Mouse (Mus musculus): ENCODE results near the gene Foxp1.

Foxp1 gene

DNA sequence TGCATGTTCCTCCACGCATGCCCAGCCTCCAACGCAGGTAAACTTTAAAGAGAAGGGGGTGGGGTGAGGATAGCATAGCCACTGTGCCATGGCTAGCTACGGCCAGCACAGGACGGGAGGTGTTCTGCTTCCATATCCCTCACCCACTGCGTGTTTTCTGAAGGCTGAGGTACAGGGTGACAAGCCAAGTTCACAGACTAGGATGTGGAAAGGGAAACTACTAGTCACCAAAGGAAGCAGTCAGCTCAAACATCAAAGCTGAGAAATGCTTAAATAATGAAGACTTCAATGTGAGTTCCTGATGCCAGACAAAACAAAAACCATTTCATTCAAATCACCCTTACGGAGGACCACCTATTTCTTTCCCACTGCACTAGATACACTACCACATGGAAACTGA is 357.8 kb downstream of the Foxp1 start:
- DNase-seq, result no peak

DNA sequence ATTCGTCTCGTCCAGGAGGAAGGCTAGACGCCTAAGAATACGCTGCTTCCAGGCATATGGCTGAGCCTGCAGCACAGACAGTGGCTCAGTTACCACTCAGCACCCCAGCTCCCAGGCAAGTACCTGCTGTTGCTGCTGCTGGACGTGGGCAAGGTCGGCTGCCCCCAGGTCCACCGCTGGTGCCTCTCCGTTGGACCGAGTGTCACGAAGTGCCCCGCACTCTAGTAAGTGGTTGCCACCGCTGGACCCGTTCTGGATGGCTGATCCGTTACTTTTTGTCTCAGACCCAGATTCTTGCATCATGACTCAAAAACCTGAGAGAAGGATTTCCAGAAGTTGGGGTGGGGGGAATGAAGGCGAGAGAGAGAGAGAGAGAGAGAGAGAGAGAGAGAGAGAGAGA is 359.8 kb downstream of the Foxp1 start:
- DNase-seq, result no peak

DNA sequence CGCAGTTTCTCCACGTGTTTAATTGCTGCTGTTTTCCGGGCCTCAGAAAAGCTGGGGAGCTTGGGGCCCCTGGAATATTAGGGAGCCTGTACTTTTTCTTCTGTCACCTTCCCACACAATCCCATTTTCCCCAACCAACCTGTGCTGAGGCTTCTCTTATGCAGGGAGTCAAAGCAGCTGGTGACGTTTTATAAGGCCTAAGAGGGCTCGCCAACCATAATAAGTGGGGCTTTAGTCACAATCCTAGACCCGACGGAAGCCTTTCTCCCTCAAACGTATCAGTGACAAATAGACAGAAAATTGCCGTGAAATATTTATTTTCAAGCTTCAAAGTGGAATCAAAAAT is 362.2 kb downstream of the Foxp1 start:
- DNase-seq, result no peak

DNA sequence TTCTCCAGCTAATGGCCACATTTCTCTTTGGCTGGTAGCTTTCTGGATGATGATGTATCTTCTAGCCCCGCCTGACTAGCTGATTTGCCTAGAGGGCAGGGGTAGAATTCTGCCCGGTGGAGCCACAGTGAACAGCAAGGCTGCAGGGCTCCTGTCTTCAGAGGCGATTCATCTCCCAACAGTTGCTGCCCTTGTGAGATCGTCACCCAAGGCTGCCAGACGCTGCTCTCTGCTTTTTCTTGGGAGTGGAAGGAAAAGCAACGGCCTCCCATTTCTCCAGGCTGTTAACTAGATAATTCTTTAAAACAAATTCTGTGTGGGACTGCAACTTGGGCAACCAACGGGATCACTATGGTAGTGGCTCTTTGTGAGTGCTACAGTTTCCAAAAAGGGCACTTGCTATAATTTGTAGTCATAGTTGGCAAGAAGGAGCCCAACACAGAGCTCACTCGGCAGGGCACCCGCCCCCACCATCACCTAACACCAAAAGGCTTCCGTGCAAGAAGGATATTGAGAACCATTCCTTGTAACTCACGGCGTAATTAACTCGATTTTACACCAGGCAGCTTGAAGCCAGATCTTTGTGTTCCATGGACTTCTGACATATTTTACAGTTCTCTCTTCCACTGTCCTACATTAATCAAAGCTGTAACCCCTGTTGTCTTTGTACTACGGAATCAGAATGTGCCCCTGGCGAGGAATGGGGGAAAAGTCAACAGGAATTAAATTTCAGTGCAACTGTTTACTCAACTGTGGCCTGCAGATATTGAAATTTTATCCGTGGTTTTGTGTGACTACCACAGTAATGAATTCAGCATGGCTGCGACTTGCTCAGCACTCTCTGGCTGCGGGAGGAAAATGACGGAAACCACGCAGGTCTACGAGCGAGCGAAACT is 362.8 kb downstream of the Foxp1 start:
- DNase-seq, result no peak

DNA sequence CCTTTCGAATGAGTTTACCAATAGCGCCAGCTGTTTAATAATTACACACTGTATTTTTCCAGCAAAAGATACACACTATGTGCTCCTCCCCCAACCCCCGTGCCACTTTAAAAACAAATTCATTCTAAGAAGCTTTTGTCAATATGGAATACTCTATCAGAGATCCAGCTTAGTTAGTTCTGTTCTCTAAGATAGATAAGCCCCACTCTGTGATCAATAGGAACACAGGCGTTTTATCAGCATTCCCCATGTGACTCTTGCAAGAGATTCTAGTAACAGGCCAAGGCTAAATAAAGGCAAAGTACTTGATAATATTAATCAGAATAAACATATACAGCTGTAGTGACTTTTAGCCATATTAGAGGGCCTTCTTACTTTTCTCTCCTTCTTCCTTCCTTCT is 368.8 kb downstream of the Foxp1 start:
- DNase-seq, result no peak

DNA sequence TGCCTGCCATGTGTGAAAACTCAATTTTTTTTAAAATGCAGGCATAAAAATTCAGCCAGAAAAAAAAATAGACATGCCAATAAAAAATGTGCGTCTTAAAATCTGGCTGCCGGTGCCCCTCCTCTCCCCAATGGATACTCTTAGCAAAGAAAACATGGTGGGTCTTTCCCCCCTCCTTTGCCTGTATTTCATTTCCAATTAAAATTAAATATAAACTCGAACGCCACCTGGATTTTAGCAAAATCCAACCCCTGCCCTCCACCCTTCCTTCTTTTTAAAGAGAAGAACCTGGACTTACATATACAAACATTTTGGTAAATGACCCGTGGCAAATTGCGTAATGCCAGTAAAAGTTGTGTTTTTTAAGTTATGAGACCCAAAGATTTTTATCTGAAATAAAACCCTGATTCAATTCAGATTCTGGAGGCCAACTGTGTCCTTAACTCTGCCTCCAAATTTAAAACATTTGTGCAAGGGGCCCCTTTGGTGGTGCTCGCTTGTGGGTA is 376.1 kb downstream of the Foxp1 start:
- no peak for DNase-seq

DNA sequence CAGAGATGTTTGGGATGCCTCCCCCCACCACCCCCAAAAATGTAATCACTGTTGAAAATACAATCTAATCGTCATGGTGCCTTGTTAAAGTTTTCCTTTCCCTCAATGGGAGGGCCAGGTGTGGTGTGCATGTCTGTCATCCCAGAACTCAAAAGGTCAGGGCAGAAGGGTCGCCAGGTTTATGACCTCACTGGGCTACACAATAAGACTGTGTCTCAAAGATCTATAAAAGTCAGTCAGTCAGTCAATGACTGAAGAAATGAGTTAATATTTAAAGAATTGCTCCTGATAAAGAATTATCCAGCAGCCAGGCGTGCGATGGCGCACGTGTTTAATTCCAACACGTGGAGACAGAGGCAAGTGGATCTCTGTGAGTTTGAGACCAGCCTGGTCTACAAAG is 377.5 kb downstream of the Foxp1 start:
- DNase-seq, result no peak

DNA sequence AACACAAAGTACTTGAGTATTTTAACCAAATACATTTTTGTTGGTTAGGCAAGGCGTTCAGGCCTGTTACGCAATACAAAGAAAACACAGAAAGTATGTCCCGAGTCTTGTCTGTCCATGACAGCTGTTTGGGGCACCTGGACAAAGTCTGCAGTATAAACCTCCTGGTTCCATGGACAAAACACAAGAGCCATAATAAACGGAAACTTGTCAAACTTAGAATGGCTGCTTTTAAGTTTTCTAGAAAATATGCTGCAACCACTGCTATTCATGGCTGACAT is 378.8 kb downstream of the Foxp1 start:
- DNase-seq, result no peak

DNA sequence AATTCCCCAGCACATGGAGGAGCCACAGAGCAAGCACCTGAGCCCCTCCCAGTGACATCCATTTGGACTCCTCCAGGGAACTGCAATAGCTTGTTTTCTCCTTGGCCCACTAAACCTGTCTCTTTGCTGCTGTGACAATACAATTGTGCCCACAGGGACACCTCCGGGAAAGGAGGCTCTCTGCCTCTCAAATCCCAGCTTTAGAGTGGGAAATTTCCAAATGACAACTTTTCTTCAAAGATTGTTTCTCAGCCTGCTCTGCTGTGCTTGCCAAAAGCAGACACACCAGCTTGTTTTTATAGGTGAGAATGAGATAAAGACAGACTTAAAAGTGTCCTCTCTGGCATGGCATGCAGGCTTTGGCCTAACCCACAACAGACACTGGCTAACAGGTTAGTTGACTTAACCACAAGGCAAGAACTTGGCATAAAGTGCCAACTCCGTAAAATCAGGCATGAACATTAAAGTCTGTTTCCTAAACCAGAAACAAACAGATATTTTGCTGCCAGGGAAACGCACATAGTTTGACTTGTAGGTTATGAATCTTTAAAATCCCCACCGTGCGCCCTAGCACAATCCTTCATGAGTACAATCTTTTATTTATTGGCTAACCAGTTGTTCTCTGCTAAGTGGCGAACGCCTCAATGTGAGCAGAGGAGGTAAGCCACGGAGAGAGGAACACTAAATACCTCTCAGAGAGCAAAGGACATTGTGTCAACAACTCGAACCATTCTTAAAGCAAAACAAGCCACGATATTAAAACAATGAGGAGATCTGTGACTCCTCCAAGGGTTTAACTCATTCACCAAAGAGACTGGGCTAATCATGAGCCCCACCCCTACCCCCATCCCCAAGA is 379.4 kb downstream of the Foxp1 start:
- DNase-seq, result no peak

DNA sequence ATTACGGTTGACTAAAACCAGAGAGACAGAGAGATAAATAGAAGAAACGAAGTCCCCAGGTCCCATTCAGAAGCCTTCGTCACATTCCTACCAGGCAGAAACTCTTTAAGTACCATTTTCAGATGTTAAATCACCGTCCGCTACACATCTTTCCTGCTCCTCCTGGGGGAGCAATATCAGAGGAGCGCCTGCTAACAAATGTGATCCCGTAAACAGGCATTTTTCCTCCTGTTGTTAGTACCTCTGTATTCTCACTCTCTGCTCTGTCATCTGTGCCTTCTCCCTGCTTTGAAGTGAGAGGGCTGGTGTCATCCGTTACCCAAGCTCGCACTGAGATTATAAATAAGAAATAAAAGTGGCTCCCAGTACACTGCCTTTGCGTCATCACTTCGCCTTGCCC is 384.5 kb downstream of the Foxp1 start:
- DNase-seq, result no peak

DNA sequence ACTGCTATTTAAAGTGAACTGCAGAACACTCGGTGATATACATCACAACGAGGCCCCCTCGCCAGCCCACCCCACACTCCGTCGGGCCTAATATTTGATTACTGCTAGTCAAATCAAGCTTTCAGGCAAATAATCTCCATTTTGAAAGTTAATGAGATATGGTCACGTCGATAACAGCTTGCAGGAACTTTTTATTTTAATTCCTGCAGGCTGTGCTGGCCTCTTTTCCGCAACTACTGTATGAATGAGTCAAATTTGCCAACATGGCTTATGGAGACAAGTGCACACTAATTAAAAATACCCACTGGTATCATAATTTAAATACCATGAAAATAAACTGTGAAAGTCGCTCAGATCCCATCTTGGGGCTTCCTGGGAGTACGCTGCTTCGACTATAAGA is 385.4 kb downstream of the Foxp1 start:
- DNase-seq, result no peak

DNA sequence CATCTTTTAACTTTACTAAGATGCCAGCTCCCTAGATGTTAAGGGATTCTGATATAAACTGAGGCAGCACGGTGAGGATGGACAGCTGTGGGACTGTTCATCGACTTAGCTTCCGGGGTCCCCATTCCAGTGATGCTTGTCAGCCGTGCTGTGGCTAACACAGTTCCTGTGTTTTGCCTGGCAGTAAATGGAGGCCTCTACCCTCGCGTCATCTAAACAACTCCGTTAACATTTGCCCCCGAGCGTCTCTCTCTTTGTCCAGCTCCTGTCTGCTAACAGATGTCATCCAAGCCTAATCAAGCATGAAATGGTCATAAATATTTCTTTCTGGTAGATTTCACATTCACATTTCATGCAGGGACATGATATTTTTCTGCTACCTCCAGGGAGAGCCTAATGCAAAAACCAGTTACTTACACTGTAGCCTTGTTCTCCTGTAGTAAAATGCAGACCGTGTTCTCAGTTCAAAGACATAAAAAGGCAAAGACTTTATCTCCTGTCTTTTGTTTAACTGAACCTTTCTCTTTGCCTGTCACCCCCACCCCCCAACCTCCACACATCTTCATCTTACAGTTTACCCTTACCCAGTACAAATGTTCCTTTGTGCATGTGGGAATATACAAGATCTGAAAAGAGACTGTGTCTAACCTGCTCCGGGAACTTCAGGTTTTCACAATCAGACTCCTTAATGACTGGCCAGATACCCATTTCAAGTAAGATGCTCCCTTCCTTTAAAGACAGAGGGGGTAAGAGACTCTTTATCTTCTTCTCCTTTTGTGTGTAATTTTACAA is 386.4 kb downstream of the Foxp1 start:
- DNase-seq, result no peak

DNA sequence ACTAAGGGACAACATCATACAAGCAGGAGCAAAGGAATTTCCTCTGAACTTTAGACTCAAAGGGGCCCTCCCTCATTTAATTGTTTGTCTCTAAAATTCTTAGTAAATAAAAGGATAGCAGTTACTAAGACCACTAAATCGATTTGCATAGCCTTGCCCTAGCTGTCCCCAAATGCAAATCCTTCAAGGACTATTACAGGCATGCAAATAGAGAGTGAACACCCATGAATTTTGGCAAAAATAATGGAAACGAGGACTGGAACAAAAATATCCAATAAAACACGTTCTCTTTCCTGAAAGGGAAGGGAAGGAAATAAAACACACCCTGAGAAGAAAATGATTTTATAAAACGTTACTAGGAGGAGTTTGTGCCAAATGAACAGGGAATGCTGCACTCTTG is 390.7 kb downstream of the Foxp1 start:
- DNase-seq, result no peak

DNA sequence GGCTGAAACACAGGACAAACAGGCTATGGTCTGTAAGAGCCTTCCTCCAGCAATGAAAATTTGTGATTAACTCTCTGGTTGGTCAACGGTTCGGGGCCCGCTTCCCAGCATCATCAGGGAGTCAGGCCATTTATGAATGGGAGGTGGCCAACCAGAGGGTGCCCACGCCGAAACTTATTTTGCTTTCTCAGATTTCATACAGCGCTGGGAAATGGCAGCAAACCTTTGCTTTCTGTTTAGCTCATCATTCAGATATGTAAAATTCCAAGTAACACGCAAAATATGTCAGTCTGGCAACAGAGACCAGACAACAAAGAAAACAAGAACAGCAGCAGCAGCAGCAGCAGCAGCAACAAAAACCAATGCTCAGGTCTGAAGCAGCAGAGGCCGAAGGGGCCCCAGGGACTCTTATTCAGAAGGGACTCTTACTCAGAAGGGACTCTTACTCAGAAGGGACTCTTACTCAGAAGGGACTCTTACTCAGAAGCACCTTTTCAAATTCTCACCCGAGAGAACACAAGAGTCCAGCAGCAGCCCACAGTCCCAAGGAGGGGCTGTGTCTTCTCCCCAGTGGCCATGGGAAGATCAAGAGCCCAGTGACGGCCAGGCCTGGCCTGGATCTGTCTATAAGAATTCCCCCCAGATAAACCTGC is 391.6 kb downstream of the Foxp1 start:
- no peak for DNase-seq

DNA sequence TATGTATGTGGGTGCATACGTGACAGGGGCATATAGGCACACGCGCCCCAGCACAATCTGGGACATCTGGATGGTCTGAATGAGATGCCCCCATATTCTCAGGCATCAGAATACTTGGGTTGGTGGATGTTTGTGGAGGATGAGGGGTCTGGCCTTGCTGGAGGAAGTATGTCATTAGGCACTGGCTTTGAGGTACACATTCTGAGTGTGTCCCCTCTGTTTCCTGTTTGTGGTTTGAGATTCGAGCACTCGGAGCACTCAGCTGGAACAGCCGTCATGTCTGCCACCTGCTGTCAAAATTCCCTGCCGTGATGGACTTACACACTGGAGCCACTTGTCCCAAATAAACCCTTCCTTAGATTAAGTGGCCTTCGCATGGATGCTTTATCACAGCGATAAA is 395.8 kb downstream of the Foxp1 start:
- no peak for DNase-seq

DNA sequence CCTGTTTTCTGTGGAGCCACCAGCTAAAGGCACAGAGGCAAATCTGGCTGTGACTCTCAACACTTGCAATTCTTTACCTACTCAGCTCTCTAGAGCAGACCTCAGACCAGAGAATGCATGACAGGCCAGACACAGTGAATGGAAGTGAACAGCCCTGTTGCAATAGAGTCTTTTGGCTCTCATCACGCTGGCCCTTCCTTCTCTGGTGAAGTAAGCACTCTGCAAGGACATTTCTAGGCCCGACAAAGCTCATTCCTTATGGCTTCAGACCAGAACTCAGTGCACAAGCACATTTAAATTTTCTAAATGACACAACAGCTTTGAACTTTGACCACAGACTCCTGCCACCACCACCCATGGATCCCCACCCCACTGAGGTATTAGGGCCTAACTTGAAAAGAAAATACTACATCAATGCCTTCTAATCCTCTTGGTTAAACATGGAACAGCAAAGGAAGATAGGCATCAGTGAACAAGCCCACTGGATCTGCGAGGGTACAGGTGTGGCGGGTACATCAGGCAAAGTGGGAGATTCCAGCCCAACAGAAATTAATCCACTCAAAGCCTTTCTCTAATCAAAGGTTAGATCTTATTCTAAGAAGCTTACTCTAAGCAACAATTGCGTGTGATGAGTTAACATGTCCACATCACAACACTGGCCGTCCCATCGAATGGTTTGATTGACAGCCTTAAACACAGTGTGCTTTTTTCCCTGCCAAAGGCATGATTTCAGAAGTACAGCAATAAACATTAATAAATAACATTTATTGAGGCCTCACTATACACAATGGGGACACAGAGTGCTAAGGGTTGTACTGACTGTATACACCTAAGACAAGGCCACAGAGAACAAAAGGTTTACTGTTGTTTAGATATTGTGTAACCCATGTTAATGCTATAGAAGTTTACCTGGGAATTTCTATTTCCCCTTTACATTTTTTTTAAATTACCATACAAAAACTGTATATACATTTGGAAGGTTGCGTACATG is 401.4 kb downstream of the Foxp1 start:
- no peak for DNase-seq

DNA sequence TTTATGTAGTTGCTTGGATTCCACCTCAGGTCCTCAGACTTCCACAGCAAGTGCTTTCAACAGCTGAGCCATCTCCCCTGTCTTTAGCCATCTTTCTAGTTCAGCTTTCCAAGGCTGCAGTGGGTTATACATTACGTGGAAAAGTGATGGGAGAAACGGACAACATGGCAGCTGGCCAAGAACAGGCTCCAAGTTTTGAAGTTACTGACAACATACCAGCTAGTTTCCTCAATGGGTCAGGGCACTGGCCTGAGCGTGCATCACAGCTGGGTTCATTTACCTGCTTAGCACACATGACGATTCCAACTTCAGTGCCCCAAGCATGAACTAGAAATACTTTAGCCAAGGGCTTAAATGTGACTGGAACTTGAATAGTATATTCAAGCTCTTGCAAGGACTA is 404.0 kb downstream of the Foxp1 start:
- DNase-seq, result no peak

DNA sequence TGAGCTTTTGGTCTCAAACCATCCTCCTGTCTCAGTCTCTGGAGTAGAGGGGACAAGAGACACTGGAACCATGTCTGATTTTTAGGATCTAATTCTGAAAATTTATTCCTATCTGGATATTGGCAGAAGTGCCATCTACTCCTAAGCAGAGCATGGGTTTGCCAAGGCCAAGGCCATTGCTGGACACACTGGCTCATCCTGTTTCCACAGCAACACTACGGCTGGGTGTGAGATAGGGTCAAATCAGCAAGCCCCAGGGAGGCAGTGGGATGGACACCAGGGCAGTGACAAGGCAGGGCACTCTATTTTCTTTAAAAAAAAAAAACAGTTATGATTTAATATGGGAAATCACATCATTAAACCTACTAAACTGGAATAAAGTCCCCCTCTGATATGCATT is 405.1 kb downstream of the Foxp1 start:
- no peak for DNase-seq

DNA sequence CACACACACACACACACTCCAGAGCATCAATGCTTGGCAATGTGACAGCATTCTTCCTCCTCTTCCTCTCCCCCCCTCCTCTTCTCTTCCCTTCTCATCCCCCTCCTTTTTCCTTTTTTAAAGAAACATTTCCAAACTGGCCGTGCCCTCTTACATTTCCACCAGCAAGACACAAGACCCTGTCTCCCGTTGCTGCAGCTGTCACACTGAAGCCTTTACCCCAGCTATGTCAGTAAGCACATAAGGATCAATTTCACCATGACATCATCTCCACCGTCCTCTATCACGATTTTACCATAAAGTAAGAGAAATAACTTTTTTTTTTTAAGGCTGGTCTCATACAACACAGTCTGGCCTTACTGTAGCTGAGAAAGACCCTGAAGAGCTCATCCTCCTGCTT is 410.7 kb downstream of the Foxp1 start:
- DNase-seq, result no peak

DNA sequence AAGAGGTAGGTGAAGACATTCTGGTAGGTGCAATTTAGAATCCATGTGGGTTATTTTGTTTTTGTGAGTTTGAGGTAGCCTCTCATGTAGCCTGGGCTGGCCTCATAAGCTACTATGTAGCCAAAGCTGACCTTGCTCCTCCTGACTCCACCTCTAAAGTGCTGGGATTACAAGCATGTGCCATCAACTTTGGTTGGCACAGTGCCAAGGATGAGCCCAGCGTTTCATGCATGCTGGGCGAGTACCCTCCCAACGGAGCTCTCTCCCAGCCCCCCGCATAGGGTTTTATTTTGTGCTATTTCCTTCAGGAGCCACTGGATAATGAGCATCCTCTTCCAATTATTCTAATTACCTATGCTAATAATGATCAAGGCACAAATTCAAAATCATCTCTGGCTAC is 414.1 kb downstream of the Foxp1 start:
- no peak for DNase-seq

DNA sequence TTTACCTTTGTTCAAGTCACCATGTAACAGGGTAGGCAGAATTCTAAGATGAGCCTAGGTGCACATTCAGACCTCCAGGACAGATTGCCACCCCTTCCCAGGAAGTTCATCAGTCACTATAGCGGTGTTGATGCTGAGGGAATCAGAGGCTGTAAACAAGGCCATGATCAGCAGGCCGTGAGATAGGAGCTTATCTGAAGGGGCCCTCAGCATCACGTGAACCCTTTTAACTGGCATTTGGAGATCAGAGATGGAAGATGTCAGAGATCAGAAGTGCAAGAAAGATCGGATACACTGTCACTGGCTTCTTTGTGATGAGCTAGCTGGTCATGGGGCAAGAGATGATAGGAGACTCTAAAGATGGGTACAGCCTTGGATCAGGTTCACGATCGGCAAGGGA is 414.8 kb downstream of the Foxp1 start:
- no peak for DNase-seq

DNA sequence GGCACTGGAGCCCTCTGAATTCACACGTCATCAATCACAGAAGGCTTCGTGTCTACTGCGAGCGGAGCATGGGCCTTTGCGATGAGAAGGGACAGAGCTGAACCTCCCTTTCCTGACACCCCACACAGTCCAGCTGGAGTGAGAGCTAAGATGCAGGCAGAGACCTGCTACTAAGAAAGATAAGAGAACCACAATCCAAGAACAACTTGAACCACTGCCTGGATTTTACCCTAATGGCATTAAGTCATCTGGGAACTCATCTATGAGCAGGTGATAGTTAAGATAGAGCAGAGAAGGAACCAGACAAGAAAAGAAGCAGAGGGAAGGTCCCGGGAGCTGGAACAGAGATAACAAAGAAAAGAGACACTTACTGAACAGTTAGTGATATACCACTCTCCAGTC is 415.4 kb downstream of the Foxp1 start:
- DNase-seq, result no peak

Measured in cerebellum, adult 8-10 months (tissue).